Mouse (Mus musculus) spleen, adult 18-20 months (tissue): Measurements from ENCODE around the gene Pga5.

Experiments
- DNase-seq, 2 experiments: peaks; one replicate each; pipeline ENCODE4 v3.0.0; 2022; ENCODE audit warnings: mixed read lengths in 2 of 2

Pga5 gene

DNA sequence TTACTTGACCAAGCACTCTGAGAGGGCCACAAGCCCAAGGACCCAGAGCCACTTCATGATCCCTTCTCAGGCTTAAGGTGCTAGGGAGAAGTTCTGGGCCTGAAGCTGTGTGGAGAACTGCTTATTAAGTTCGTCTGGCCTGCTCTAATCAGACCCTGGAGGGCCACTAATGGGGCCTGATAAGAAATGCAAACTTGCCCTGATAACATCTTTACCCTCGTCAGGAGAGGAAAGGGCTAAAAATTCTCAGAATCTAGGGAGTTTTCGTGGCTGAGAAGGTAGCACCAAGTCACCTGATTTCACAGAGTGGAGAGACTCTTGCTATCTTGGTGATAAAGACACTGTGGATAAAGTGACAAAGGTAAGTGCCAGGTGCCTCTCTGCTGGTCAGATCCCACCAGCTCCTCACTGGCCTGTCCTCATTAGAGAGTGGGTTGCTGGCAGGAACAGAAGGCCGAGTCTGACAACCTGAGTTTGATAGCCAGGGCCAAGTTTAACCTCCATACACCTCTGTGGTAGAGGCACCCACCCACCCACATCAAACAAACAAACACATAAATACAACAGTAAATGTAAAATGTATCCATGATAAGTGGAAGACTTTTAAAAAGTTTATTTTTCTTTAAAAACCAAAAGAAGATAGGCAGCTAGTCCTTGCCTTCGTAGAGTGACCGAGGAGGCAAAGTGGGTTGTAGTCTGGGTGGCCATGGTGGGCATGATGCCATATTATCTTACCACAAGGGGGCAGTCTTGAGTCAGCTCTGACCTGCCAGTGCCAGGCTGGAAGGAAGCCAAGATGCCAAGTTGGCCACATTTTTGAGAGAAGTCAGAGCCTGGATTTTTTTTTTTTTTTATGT lies at the start of gene Pga5:
Pga5 (minus strand) TSS at position 157 of the 857 bp plus-strand sequence.
- DNase-seq: peak; percentile 33 to 67

GRCm38 (mm10) chr19:10724629-10725363 lies 46.9 kb upstream of the Pga5 start:
- no peak for DNase-seq

DNA sequence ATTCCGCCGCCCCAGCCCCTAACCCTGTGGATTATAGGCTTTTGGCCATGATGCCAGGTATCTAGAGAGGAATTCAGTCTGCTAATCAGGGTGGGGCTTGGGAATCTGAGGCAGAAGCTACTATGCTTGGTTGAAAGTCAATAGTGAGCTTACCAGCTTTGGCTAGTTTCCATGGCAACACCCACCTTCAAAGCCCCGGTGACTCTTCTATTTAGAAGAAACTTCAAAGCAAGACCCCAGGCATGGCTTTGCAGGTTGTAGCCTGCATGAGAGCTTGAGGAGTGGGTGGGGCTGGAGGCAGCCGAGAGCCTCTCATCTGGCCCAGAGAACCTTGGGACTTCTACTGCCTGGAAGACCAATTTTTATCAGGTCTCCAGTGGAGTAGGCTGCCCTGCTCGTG lies 45.8 kb upstream of the Pga5 start:
- no peak for DNase-seq

- DNase-seq: no peak
These were observed 45.2 kb upstream of the Pga5 start for GRCm38 (mm10) chr19:10723084-10723483.

DNA sequence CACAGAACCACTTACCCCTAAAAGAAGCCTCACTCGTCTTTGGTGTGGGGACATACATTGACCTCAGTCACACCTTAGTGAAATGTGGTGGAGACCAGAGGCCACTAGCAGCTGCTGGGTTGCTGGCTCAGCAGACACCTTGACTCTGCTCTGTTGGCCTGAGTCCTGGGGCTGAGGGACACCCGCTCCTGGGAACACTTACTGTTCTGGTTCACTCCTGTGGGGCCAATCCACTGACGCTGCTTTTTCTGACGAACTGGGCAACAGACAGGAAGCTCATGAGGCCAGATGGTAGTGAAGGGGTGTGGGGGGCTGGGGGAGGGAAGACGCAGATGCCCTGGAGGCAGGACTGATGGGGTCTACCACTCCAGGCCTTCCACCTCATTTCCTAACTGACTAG lies 43.2 kb upstream of the Pga5 start:
- no peak for DNase-seq

GRCm38 (mm10) chr19:10720524-10720923 lies 42.7 kb upstream of the Pga5 start:
- no peak for DNase-seq

- no peak for DNase-seq
These were observed 41.9 kb upstream of the Pga5 start for GRCm38 (mm10) chr19:10719751-10720150.

DNA sequence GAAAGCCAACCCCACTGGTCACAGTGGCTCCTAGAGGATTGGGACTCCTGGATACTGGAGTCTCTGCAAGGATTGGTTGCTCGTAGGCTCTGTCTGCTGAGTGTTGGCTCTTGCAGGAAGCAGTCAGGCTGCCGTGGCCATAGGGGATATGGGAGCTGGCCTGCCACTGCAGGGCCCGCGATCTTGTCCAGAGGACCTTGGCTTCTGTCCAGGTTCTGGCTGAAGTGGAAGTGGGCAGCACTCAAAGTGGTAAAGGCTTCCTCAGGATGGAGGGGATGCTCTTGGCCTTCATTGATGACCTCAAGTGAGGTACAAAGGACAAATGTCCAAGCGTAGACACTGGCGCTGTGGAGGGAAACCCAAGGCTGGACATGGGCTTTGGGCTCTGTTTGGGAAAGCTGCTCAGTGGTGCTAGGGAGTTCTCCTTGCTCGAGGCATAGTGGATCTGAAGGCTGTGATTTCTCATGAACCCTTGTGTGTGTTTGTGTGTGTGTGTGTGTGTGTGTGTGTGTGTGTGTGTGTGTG lies 40.4 kb upstream of the Pga5 start:
- DNase-seq: no peak

GRCm38 (mm10) chr19:10715476-10715875 lies 37.6 kb upstream of the Pga5 start:
- DNase-seq: no peak

DNA sequence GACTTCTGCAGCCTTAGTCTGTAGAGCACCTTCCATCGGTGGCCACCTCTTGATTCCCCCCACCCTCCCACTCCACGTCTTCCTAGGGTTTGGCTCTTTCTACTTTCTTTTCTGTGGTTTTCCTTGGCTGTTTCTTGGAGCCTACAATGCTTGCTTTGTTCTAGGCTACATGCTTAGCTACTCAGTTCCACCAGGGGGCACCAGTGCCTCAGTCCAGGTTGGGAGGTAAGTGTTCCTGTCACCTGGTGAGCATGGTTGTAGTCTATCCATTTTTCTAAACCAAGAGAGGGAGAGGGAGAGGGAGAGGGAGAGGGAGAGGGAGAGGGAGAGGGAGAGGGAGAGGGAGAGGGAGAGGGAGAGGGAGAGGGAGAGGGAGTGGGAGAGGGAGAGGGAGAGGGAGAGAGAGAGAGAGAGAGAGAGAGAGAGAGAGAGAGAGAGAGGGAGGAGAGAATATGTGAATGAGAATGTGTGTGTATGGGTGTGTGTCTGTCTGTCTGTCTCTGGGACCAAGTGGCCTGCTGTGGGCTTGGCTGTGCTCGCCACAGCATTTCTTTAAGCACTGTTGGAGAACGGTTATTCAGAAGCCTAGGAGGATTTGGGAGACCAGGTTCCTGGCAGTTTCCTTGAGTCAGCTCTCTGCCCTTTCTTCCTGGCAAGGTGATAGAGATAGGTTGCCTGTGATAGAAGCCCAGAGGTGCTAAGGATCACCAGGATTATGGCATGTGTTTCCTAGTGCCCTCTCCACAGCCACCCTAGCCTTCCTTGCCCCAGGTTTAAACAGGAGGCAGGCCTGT lies 37.0 kb upstream of the Pga5 start:
- DNase-seq: peak; percentile 40 to 76

GRCm38 (mm10) chr19:10714168-10714567 lies 36.3 kb upstream of the Pga5 start:
- no peak for DNase-seq

- no peak for DNase-seq
These were observed 35.7 kb upstream of the Pga5 start for GRCm38 (mm10) chr19:10713551-10713950.

DNA sequence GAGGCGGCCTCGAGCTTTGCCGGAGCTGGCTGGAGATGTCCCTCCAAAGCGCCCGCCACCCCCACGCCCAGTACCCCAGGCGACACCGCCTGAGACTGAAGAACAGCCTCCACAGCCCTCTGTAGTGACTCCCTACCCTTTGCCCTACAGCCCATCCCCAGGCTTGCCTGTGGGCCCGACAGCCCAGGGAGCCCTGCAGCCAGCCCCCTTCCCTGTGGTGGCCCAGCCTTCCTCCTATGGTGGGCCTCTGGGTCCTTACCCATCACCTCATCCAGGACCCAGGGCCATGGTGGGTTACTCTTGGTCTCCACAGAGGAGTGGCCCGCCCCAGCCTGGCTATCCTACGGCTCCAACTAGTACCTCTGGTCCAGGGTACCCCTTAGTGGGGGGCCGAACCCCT lies 34.8 kb upstream of the Pga5 start:
- DNase-seq: no peak

- no peak for DNase-seq
These were observed 34.3 kb upstream of the Pga5 start for GRCm38 (mm10) chr19:10712194-10712593.

DNA sequence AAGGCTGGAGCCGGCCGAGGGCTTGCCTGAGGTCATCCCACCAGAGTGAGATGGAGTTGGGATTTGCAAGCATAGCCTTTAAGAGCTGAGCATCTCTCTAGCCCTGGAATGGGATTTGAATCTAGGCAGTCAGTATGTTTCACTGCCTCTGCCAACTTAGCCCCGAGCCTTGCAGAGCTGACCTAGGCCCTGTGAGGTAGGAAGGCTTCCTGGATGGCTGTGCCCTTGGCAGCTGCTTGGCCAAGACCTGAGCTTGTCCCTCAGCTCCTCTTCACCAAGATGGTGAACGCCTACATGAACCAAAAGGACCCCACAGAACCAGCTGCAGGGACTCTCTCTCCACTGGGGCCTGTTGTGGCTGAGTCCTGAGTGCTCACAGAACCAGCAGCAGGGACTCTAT lies 32.9 kb upstream of the Pga5 start:
- no peak for DNase-seq

GRCm38 (mm10) chr19:10710088-10710511 lies 32.2 kb upstream of the Pga5 start:
- DNase-seq: peak; percentile 34 to 62

DNA sequence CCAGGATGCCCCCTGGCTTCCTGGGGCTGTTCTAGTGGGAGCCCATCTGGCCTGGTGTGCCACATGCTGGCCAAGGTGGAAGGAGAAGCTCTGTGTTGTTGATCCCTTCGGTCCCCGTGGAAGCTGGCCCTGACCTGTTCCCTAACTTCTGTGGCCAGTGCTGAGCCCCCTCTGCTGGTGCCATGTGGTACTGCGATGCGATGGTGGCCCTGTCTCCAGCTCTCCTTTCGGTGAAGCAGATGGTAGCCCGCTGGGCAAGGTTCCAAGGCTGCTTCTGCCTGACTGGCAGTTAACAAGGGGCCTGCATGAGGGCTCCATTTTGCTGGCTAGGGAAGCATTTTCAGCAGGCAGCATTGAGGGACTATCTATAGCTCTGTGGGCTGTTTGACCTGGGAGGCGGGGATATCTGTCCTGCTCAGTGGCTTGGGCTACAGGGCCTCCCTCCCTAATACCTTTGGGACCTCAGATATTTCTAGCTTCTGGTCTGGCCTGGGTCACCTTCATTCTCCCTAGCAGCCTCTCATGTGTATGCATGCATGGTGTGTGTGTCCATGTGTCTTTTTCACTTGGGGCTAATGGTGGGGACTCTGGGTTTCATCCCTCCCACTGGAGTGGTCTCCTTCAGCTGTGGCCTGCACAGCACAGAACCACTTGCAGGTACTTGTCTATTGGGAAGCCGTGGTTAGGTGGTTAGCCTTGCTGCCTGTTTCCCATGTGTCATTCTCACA lies 31.7 kb upstream of the Pga5 start:
- peak; percentile 68 to 88 for DNase-seq

DNA sequence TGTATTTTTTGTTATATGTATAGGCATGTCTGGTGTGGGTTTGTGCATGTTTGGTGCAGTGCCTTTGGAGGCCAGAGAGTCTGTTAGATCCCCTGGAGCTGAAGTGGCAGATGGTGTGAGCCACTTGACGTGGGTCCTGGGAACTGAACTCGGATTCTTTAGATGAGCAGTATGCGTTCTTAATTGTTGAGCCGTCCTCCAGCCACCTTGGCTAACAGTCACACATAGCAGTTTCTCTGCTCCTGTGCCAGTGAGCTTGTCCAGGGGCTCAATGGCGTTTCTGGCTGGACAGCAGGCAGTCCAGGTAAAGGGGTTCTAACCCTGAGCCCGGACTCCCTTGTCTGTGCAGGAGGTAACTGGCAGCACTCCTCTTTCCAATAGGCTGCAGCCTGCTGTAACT lies 31.0 kb upstream of the Pga5 start:
- DNase-seq: no peak

DNA sequence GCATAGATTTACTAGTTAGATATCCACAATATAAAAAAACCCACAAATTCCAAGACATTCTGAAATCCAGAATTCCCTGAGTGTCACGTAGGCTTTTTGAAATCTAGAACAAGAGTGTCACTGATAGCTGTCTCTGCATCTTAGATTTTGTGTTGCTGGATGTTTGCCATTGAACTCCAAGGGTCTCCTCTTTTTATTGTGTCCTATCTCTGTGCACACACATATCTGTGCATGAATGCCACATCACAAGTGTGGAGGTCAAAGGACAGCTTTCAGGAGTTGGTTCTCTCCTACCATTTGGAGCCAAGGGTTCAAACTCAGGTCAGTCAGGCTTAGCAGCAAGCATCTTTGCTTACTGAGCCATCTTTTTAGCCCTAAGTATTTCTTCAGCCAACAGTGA lies 30.0 kb upstream of the Pga5 start:
- DNase-seq: no peak

GRCm38 (mm10) chr19:10707087-10707875 lies 29.4 kb upstream of the Pga5 start:
- DNase-seq: no peak

DNA sequence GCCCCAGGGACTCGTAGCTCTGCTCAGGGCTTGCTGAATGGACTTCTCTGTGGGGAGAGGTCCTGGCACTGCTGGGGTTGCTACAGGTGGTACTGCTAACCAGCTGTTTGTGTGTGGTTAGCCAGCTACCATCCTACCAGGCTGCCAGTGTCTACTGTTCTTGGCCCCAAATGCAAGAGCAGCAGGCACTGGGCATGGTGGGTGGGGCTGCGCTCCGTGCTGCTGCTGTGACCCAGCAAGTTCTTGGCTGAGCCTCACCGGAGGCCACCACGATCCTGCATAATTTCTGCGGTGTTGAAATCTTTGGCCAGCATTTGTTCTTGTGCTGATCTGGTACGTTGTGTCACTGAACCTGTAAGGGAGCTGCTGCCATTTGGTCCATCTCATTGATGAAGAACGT lies 25.6 kb upstream of the Pga5 start:
- DNase-seq: no peak

DNA sequence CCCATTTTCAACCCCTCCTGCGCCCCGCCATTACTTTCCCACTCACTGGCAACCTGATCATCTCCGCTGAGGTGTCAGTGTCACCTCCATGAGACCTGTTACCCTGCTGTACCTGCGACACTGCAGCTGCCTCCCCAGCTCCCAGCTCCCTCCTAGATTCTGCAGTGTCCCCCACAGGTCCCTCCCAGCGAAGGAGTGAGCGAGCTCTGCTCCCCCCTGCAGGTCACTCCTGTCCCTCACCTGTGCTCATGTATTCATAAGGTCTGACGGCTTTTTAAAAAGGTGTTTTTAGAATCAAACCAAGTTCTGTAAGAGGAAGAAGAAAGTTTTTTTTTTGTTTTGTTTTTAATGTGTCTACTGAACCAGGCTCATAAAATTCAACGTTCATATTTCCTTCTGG lies 24.3 kb upstream of the Pga5 start:
- DNase-seq: no peak
